In the genomic region with DNA sequence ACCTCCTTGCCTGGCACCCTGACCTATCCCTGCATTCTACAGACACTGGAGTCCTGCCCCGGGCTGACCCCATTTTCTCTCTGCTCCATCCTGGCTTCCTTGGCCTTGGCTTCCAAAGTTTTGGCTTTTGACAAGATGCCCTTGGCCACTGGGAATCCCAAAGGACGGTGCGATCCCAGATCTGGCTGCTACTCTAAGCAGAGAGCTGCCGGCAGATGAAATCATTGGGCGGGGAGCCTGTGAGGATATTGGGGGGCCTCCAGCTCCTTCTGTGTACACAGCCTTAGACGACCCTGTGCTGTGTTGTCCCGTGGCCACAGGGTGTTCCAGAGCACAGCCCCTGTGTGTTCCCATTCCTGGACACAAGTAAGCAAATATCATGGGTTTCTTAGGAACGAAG, we compare ENCODE assay signal across 19 mouse cellular contexts. TPM values are rescaled to one million over a fixed set of nuclear protein-coding genes. Genes with fewer than 3 reads are reported as not detected.
DNase-seq lines count a peak whose midpoint lies in the region; ATAC-seq lines count a peak whose summit lies in the region.
"Had no signal": no experiment of that assay in that cellular context is flagged by ENCODE, and none has a peak within 500 bp of the region (broad histone marks: within the 10 kb centered on the region; RNA-seq: fewer than 3 reads in every experiment).

No protein-coding gene starts in this region.

- no peak overlapping the region for H3K27ac ChIP-seq in midbrain, embryonic 13.5 days
- H3K27ac ChIP-seq: hindbrain, embryonic 15.5 days; intestine, embryonic 15.5 days; midbrain, embryonic 15.5 days had no signal

- no peak overlapping the region for H3K4me2 ChIP-seq in midbrain, embryonic 13.5 days (replicated peaks)
- H3K4me2 ChIP-seq: hindbrain, embryonic 15.5 days; intestine, embryonic 15.5 days; midbrain, embryonic 15.5 days had no signal

- peaks cover 14% of the 10 kb centered on the region; the same call in 1 of the 2 replicates for H3K27me3 ChIP-seq in midbrain, embryonic 13.5 days
- H3K27me3 ChIP-seq: intestine, embryonic 15.5 days had no signal

- WGBS in midbrain, embryonic 13.5 days = 88% methylated on average over 8 of the region's 8 CpGs

- no peak for ATAC-seq in midbrain, embryonic 13.5 days
- ATAC-seq: forebrain, embryonic 16.5 days; intestine, embryonic 15.5 days; liver, postnatal 0 days; midbrain, embryonic 15.5 days had no signal

- no peaks in the 10 kb centered on the region for H3K36me3 ChIP-seq in midbrain, embryonic 13.5 days
- H3K36me3 ChIP-seq: hindbrain, embryonic 15.5 days; intestine, embryonic 15.5 days; limb, embryonic 10.5 days; midbrain, embryonic 15.5 days had no signal

- no peaks in the 10 kb centered on the region for H3K4me1 ChIP-seq in midbrain, embryonic 13.5 days (replicated peaks)
- H3K4me1 ChIP-seq: hindbrain, embryonic 15.5 days; intestine, embryonic 15.5 days had no signal

- H3K4me3 ChIP-seq in midbrain, embryonic 13.5 days (replicated peaks) = no peak overlapping the region
- H3K4me3 ChIP-seq: hindbrain, embryonic 15.5 days; intestine, embryonic 15.5 days; limb, embryonic 10.5 days; midbrain, embryonic 15.5 days; myocyte had no signal

- H3K9me3 ChIP-seq in midbrain, embryonic 13.5 days = no peaks in the 10 kb centered on the region
- H3K9me3 ChIP-seq: hindbrain, embryonic 15.5 days; intestine, embryonic 15.5 days; limb, embryonic 10.5 days; midbrain, embryonic 15.5 days had no signal

- DNase-seq in cerebellum, postnatal 10 days = peak; percentile 60 to 73
- DNase-seq in cerebellum, adult 11-12 months = no peak
- DNase-seq in gastrocnemius, adult 18-20 months (ENCODE audit: low spot score) = peak; percentile 88
- peak; percentile 89 for DNase-seq in gastrocnemius, postnatal 25 days
- DNase-seq in heart, postnatal 25 days (ENCODE audit: low spot score) = peak; percentile 82
- DNase-seq in left cerebral cortex, postnatal 36 days (ENCODE audit: low spot score in 2 of 2) = no peak
- DNase-seq: kidney, postnatal 36 days; layer of hippocampus, postnatal 36 days; liver, postnatal 0 days; lung, postnatal 10 days; thymus, adult 2 months had no signal

- intact Hi-C loops in heart, postnatal 25 days (cut with DNase I) = loop anchor here (5.0 kb wide), 1 partner anchor 294 kb away; no protein-coding TSS in a partner anchor
- intact Hi-C loops in left cerebral cortex, postnatal 36 days (cut with DNase I) = loop anchor here (5.0 kb wide), 1 partner anchor 289 kb away; no protein-coding TSS in a partner anchor

- no peak overlapping the region for H3K9ac ChIP-seq in midbrain, embryonic 13.5 days (replicated peaks)
- H3K9ac ChIP-seq: hindbrain, embryonic 15.5 days; intestine, embryonic 15.5 days; liver, postnatal 0 days; midbrain, embryonic 15.5 days had no signal

RNA-seq across cellular contexts. Expression of a gene that starts 20.4 kb away (rescaled TPM):
- 1 to 10 TPM; 6.6 to 6.9 TPM for total RNA-seq in gastrocnemius, adult 18-20 months (2021)
- total RNA-seq in gastrocnemius, postnatal 25 days (2021) = 10 to 100 TPM in 1 of 2 experiments, 1 to 10 TPM in 1; 9.2 to 13.4 TPM
- 10 to 100 TPM; 17.7 to 31.0 TPM for total RNA-seq in heart, postnatal 25 days (2021)
- 2.5 and 2.8 TPM in 2 replicates for polyA plus RNA-seq in midbrain, embryonic 13.5 days (2015; fragmentation: Nextera tagmentation; extraction: Ambion mirVana)
- total RNA-seq in left cerebral cortex, postnatal 36 days (2021) = 1 to 10 TPM; 4.6 to 4.9 TPM
- total RNA-seq: megakaryocyte, adult 5-6 weeks had no signal

RNA-seq across cellular contexts. Expression of a gene that starts 28.2 kb away (rescaled TPM):
- total RNA-seq in gastrocnemius, adult 18-20 months (2021) = 1 to 10 TPM; 3.5 to 4.1 TPM
- 1 to 10 TPM; 5.4 to 9.5 TPM for total RNA-seq in gastrocnemius, postnatal 25 days (2021)
- 1 to 10 TPM; 5.7 to 6.3 TPM for total RNA-seq in heart, postnatal 25 days (2021)
- polyA plus RNA-seq in midbrain, embryonic 13.5 days (2015; fragmentation: Nextera tagmentation; extraction: Ambion mirVana) = 6.3 and 6.4 TPM in 2 replicates
- 10 to 100 TPM; 10.8 to 11.1 TPM for total RNA-seq in left cerebral cortex, postnatal 36 days (2021)

RNA-seq across cellular contexts. Expression of a gene that starts 29.5 kb away (rescaled TPM):
- 10 to 100 TPM; 10.7 to 11.9 TPM for total RNA-seq in gastrocnemius, adult 18-20 months (2021)
- 1 to 10 TPM; 9.3 to 9.9 TPM for total RNA-seq in gastrocnemius, postnatal 25 days (2021)
- 10 to 100 TPM; 16.0 to 17.2 TPM for total RNA-seq in heart, postnatal 25 days (2021)
- polyA plus RNA-seq in midbrain, embryonic 13.5 days (2015; fragmentation: Nextera tagmentation; extraction: Ambion mirVana) = 23.5 and 26.0 TPM in 2 replicates
- total RNA-seq in left cerebral cortex, postnatal 36 days (2021) = 10 to 100 TPM; 36.5 to 37.0 TPM

RNA-seq across cellular contexts. Expression of a gene that starts 46.5 kb away (rescaled TPM):
- total RNA-seq in gastrocnemius, adult 18-20 months (2021) = 10 to 100 TPM; 15.8 to 17.1 TPM
- 10 to 100 TPM; 11.0 to 14.7 TPM for total RNA-seq in gastrocnemius, postnatal 25 days (2021)
- total RNA-seq in heart, postnatal 25 days (2021) = 10 to 100 TPM; 19.2 to 24.0 TPM
- 1.7 and 2.3 TPM in 2 replicates for polyA plus RNA-seq in midbrain, embryonic 13.5 days (2015; fragmentation: Nextera tagmentation; extraction: Ambion mirVana)
- 10 to 100 TPM; 20.5 to 21.2 TPM for total RNA-seq in left cerebral cortex, postnatal 36 days (2021)

Comparison
In these comparisons a context has a peak if more than half of its experiments do, and no peak if none do; other contexts are left out.
1. DNase-seq: peak in cerebellum, postnatal 10 days (2 of 2), gastrocnemius, adult 18-20 months (single experiment), gastrocnemius, postnatal 25 days (single experiment) and heart, postnatal 25 days (single experiment); none in cerebellum, adult 11-12 months (single experiment) and left cerebral cortex, postnatal 36 days (0 of 2).